Mouse (Mus musculus): Measurements from ENCODE around the gene Hpca. TPM values are rescaled to one million over a fixed set of nuclear protein-coding genes. Genes with fewer than 3 reads are reported as not detected.
A peak's percentile ranks its signal among the peaks of the same experiment; 100 is the strongest.

The Hpca gene
- polyA plus RNA-seq, 1 experiment from 2014 or later: 0.47 TPM

- no peak overlapping the region for H3K9ac ChIP-seq (ENCODE audit: low read length)
- no peak for ATAC-seq (ENCODE audit: insufficient number of reproducible peaks, insufficient read depth, low FRiP score, low read depth)
- peaks cover 18 to 23% of the 10 kb centered on the region in 2 experiments for H3K4me1 ChIP-seq (ENCODE audit: control insufficient read depth in 2 of 2, insufficient read depth in 2 of 2, low read length in 2 of 2)
- H3K4me2 ChIP-seq (ENCODE audit: low read length): no peak overlapping the region
- no peak overlapping the region for H3K27ac ChIP-seq (replicated peaks in 1 of 2; ENCODE audit: control insufficient read depth in 1 of 2, insufficient read depth in 1 of 2, low read depth in 2 of 2, low read length in 2 of 2)
- H3K9me3 ChIP-seq (ENCODE audit: control insufficient read depth, low read length): no peaks in the 10 kb centered on the region
- no peaks in the 10 kb centered on the region for H3K36me3 ChIP-seq (ENCODE audit: control insufficient read depth, insufficient read depth, low read length)
- H3K27me3 ChIP-seq (ENCODE audit: control insufficient read depth, insufficient read depth, low read length): peaks cover 14% of the 10 kb centered on the region
- 64% methylated on average over 2 of the region's 2 CpGs for WGBS
- H3K4me3 ChIP-seq (ENCODE audit: control insufficient read depth in 1 of 2, insufficient read depth in 1 of 2, low read depth in 1 of 2, low read length in 2 of 2): no peak overlapping the region
Observed at GRCm38 (mm10) chr4:129135637-129136036, 13.8 kb upstream of the Hpca start.

GRCm38 (mm10) chr4:129134799-129135585, 13.2 kb upstream of the Hpca start:
- no peaks in the 10 kb centered on the region for H3K9me3 ChIP-seq (ENCODE audit: control insufficient read depth, low read length)
- ATAC-seq (ENCODE audit: insufficient number of reproducible peaks, insufficient read depth, low FRiP score, low read depth): no peak
- H3K36me3 ChIP-seq (ENCODE audit: control insufficient read depth, insufficient read depth, low read length): no peaks in the 10 kb centered on the region
- peak overlapping the region; percentile 45 for H3K4me2 ChIP-seq (ENCODE audit: low read length)
- 9% methylated on average over 15 of the region's 15 CpGs for WGBS
- peaks cover 16% of the 10 kb centered on the region for H3K27me3 ChIP-seq (ENCODE audit: control insufficient read depth, insufficient read depth, low read length)
- H3K27ac ChIP-seq (replicated peaks in 1 of 2; ENCODE audit: control insufficient read depth in 1 of 2, insufficient read depth in 1 of 2, low read depth in 2 of 2, low read length in 2 of 2): no peak overlapping the region
- H3K4me1 ChIP-seq (ENCODE audit: control insufficient read depth in 2 of 2, insufficient read depth in 2 of 2, low read length in 2 of 2): peaks cover 23 to 27% of the 10 kb centered on the region in 2 experiments
- no peak overlapping the region for H3K9ac ChIP-seq (ENCODE audit: low read length)
- peak overlapping the region in 1 of 2 experiments; percentile 19; a peak in 1 of 4 replicates for H3K4me3 ChIP-seq (ENCODE audit: control insufficient read depth in 1 of 2, insufficient read depth in 1 of 2, low read depth in 1 of 2, low read length in 2 of 2)

GRCm38 (mm10) chr4:129130755-129131303, 9.0 kb upstream of the Hpca start:
- 3% methylated on average over 17 of the region's 17 CpGs for WGBS

GRCm38 (mm10) chr4:129130149-129130548, 8.3 kb upstream of the Hpca start:
- WGBS: 3% methylated on average over 8 of the region's 8 CpGs
- no peaks in the 10 kb centered on the region for H3K36me3 ChIP-seq (ENCODE audit: control insufficient read depth, insufficient read depth, low read length)
- H3K4me2 ChIP-seq (ENCODE audit: low read length): peak overlapping the region; percentile 55
- peaks cover 10 to 23% of the 10 kb centered on the region in 2 experiments for H3K4me1 ChIP-seq (ENCODE audit: control insufficient read depth in 2 of 2, insufficient read depth in 2 of 2, low read length in 2 of 2)
- peak; percentile 40; the same call in 1 of the 2 replicates for ATAC-seq (ENCODE audit: insufficient number of reproducible peaks, insufficient read depth, low FRiP score, low read depth)
- H3K9ac ChIP-seq (ENCODE audit: low read length): no peak overlapping the region
- H3K27ac ChIP-seq (replicated peaks in 1 of 2; ENCODE audit: control insufficient read depth in 1 of 2, insufficient read depth in 1 of 2, low read depth in 2 of 2, low read length in 2 of 2): no peak overlapping the region
- no peaks in the 10 kb centered on the region for H3K9me3 ChIP-seq (ENCODE audit: control insufficient read depth, low read length)
- H3K27me3 ChIP-seq (ENCODE audit: control insufficient read depth, insufficient read depth, low read length): peaks cover 20% of the 10 kb centered on the region
- 0 out of 4 replicates have a peak overlapping the region, but pooled peaks of 1 of the 2 experiments have one; percentile 14 for H3K4me3 ChIP-seq (ENCODE audit: control insufficient read depth in 1 of 2, insufficient read depth in 1 of 2, low read depth in 1 of 2, low read length in 2 of 2)

More at GRCm38 (mm10) chr4:129130755-129131303, 9.0 kb upstream of the Hpca start:
- Histone ChIP-seq H3K4me1 (ENCODE audit: control insufficient read depth in 2 of 2, insufficient read depth in 2 of 2, low read length in 2 of 2) (peaks cover 10 to 19% of the 10 kb centered on the region in 2 experiments), H3K27me3 (ENCODE audit: control insufficient read depth, insufficient read depth, low read length) (peaks cover 17% of the 10 kb centered on the region), H3K27ac (replicated peaks in 1 of 2; ENCODE audit: control insufficient read depth in 1 of 2, insufficient read depth in 1 of 2, low read depth in 2 of 2, low read length in 2 of 2) (no peak overlapping the region), H3K36me3 (ENCODE audit: control insufficient read depth, insufficient read depth, low read length) (no peaks in the 10 kb centered on the region), H3K9ac (ENCODE audit: low read length) (no peak overlapping the region), H3K4me2 (ENCODE audit: low read length) (peak overlapping the region; percentile 55), H3K4me3 (ENCODE audit: control insufficient read depth in 1 of 2, insufficient read depth in 1 of 2, low read depth in 1 of 2, low read length in 2 of 2) (peak overlapping the region; percentile 14 to 19; a peak in 3 of 4 replicates), H3K9me3 (ENCODE audit: control insufficient read depth, low read length) (no peaks in the 10 kb centered on the region)
- ATAC-seq (ENCODE audit: insufficient number of reproducible peaks, insufficient read depth, low FRiP score, low read depth): no peak

GRCm38 (mm10) chr4:129129387-129129786, 7.6 kb upstream of the Hpca start:
- Histone ChIP-seq H3K4me1 (ENCODE audit: control insufficient read depth in 2 of 2, insufficient read depth in 2 of 2, low read length in 2 of 2) (peaks cover 12 to 19% of the 10 kb centered on the region in 2 experiments), H3K27me3 (ENCODE audit: control insufficient read depth, insufficient read depth, low read length) (peaks cover 28% of the 10 kb centered on the region), H3K27ac (replicated peaks in 1 of 2; ENCODE audit: control insufficient read depth in 1 of 2, insufficient read depth in 1 of 2, low read depth in 2 of 2, low read length in 2 of 2) (no peak overlapping the region), H3K4me2 (ENCODE audit: low read length) (no peak overlapping the region), H3K36me3 (ENCODE audit: control insufficient read depth, insufficient read depth, low read length) (no peaks in the 10 kb centered on the region), H3K9ac (ENCODE audit: low read length) (no peak overlapping the region), H3K9me3 (ENCODE audit: control insufficient read depth, low read length) (no peaks in the 10 kb centered on the region), H3K4me3 (ENCODE audit: control insufficient read depth in 1 of 2, insufficient read depth in 1 of 2, low read depth in 1 of 2, low read length in 2 of 2) (no peak overlapping the region)
- 39% methylated on average over 9 of the region's 9 CpGs for WGBS
- no peak for ATAC-seq (ENCODE audit: insufficient number of reproducible peaks, insufficient read depth, low FRiP score, low read depth)

GRCm38 (mm10) chr4:129128582-129129338, 6.9 kb upstream of the Hpca start:
- no peak overlapping the region for H3K27ac ChIP-seq (replicated peaks in 1 of 2; ENCODE audit: control insufficient read depth in 1 of 2, insufficient read depth in 1 of 2, low read depth in 2 of 2, low read length in 2 of 2)
- no peak overlapping the region for H3K4me2 ChIP-seq (ENCODE audit: low read length)
- H3K9me3 ChIP-seq (ENCODE audit: control insufficient read depth, low read length): no peaks in the 10 kb centered on the region
- no peaks in the 10 kb centered on the region for H3K36me3 ChIP-seq (ENCODE audit: control insufficient read depth, insufficient read depth, low read length)
- 54% methylated on average over 13 of the region's 13 CpGs for WGBS
- no peak overlapping the region for H3K9ac ChIP-seq (ENCODE audit: low read length)
- H3K4me1 ChIP-seq (ENCODE audit: control insufficient read depth in 2 of 2, insufficient read depth in 2 of 2, low read length in 2 of 2): peaks cover 12 to 19% of the 10 kb centered on the region in 2 experiments
- peaks cover 31% of the 10 kb centered on the region for H3K27me3 ChIP-seq (ENCODE audit: control insufficient read depth, insufficient read depth, low read length)
- no peak for ATAC-seq (ENCODE audit: insufficient number of reproducible peaks, insufficient read depth, low FRiP score, low read depth)
- no peak overlapping the region for H3K4me3 ChIP-seq (ENCODE audit: control insufficient read depth in 1 of 2, insufficient read depth in 1 of 2, low read depth in 1 of 2, low read length in 2 of 2)

GRCm38 (mm10) chr4:129125736-129126451, 4.1 kb upstream of the Hpca start:
- Histone ChIP-seq H3K4me3 (ENCODE audit: control insufficient read depth in 1 of 2, insufficient read depth in 1 of 2, low read depth in 1 of 2, low read length in 2 of 2) (peak overlapping the region in 1 of 2 experiments; percentile 2; a peak in 1 of 4 replicates), H3K36me3 (ENCODE audit: control insufficient read depth, insufficient read depth, low read length) (no peaks in the 10 kb centered on the region), H3K27ac (replicated peaks in 1 of 2; ENCODE audit: control insufficient read depth in 1 of 2, insufficient read depth in 1 of 2, low read depth in 2 of 2, low read length in 2 of 2) (no peak overlapping the region), H3K9ac (ENCODE audit: low read length) (no peak overlapping the region), H3K4me2 (ENCODE audit: low read length) (peak overlapping the region; percentile 30), H3K4me1 (ENCODE audit: control insufficient read depth in 2 of 2, insufficient read depth in 2 of 2, low read length in 2 of 2) (peaks cover 16 to 18% of the 10 kb centered on the region in 2 experiments), H3K9me3 (ENCODE audit: control insufficient read depth, low read length) (no peaks in the 10 kb centered on the region), H3K27me3 (ENCODE audit: control insufficient read depth, insufficient read depth, low read length) (peaks cover 58% of the 10 kb centered on the region)
- no peak for ATAC-seq (ENCODE audit: insufficient number of reproducible peaks, insufficient read depth, low FRiP score, low read depth)
- 7% methylated on average over 19 of the region's 19 CpGs for WGBS

Measured in heart, embryonic 14.5 days (tissue).